Mouse (Mus musculus) liver, embryonic 13.5 days (tissue): Measurements from ENCODE around the gene Ccm2l. TPM values are rescaled to one million over a fixed set of nuclear protein-coding genes. Genes with fewer than 3 reads are reported as not detected.

ENCODE experiments used
- ATAC-seq: fragments of 200-750 bp; cut with Nextera tagmentation; 2 replicates; pipeline ENCODE4 v1.8.0; 2017; ENCODE audit warnings: low read depth, mild to moderate bottlenecking, moderate number of reproducible peaks, moderate library complexity
- DNase-seq: peaks from one replicate; pipeline ENCODE4 v3.0.0; 2022
- H3K27ac ChIP-seq: fragments of 300-500 bp; sonication (generic); 2 replicates; pipeline ENCODE4 v1.5.1; 2015; ENCODE audit warnings: moderate library complexity, mild to moderate bottlenecking, inconsistent platforms
- H3K27me3 ChIP-seq: fragments of 300-500 bp; sonication (generic); 2 replicates; pipeline ENCODE4 v1.6.1; 2015; ENCODE audit warnings: mild to moderate bottlenecking, inconsistent platforms
- H3K36me3 ChIP-seq: fragments of 300-500 bp; sonication (generic); 2 replicates; pipeline ENCODE4 v1.6.1; 2015; ENCODE audit warnings: mild to moderate bottlenecking, inconsistent platforms
- H3K4me1 ChIP-seq: fragments of 300-500 bp; sonication (generic); replicated peaks from 2 replicates; pipeline ENCODE4 v1.6.1; 2015; ENCODE audit warnings: inconsistent platforms
- H3K4me2 ChIP-seq: fragments of 300-500 bp; sonication (generic); 2 replicates; pipeline ENCODE4 v1.6.1; 2015; ENCODE audit warnings: inconsistent platforms, mild to moderate bottlenecking, moderate library complexity
- H3K4me3 ChIP-seq: fragments of 300-500 bp; sonication (generic); replicated peaks from 2 replicates; pipeline ENCODE4 v1.5.1; 2015; ENCODE audit warnings: mild to moderate bottlenecking, inconsistent platforms
- H3K9ac ChIP-seq: fragments of 300-500 bp; sonication (generic); 2 replicates; pipeline ENCODE4 v1.6.1; 2015; ENCODE audit warnings: mild to moderate bottlenecking, inconsistent platforms
- H3K9me3 ChIP-seq: fragments of 300-500 bp; sonication (generic); replicated peaks from 2 replicates; pipeline ENCODE4 v1.6.1; 2016; ENCODE audit warnings: inconsistent platforms
- WGBS: fragments of 180-500 bp; shearing (Covaris S2); methylation state at CpG from one replicate; pipeline ENCODE4 v1.1.7; 2015; ENCODE audit not compliant: insufficient replicate concordance; 5-methylcytosine and 5-hydroxymethylcytosine counted together
- polyA plus RNA-seq: library from polyadenylated mRNA; unstranded; fragments of >200 nt; fragmentation: Nextera tagmentation; extraction: Ambion mirVana; gene quantifications from 2 replicates; pipeline ENCODE4 v1.2.1, GENCODE M21; 2015

The Ccm2l gene
- polyA plus RNA-seq, 1 experiment from 2014 or later = 0.83 TPM

GRCm38 (mm10) chr2:153122701-153123100, 56.9 kb downstream of the Ccm2l start:
- H3K9ac ChIP-seq = no peak overlapping the region
- H3K4me1 ChIP-seq = no peaks in the 10 kb centered on the region
- no peak for DNase-seq
- no peak overlapping the region for H3K27ac ChIP-seq
- no peaks in the 10 kb centered on the region for H3K9me3 ChIP-seq
- no peaks in the 10 kb centered on the region for H3K36me3 ChIP-seq
- H3K27me3 ChIP-seq = no peaks in the 10 kb centered on the region
- no peak overlapping the region for H3K4me2 ChIP-seq
- H3K4me3 ChIP-seq = no peak overlapping the region
- 65% methylated on average over 7 of the region's 7 CpGs for WGBS
- ATAC-seq = no peak

- H3K27ac ChIP-seq = no peak overlapping the region
- 0 out of 2 replicates have a peak, but pooled peaks cover 2% of the 10 kb centered on the region for H3K27me3 ChIP-seq
- H3K4me3 ChIP-seq = no peak overlapping the region
- ATAC-seq = no peak
- no peaks in the 10 kb centered on the region for H3K4me1 ChIP-seq
- 36% methylated on average over 5 of the region's 5 CpGs for WGBS
- H3K9ac ChIP-seq = no peak overlapping the region
- no peaks in the 10 kb centered on the region for H3K9me3 ChIP-seq
- DNase-seq = no peak
- H3K36me3 ChIP-seq = no peaks in the 10 kb centered on the region
- no peak overlapping the region for H3K4me2 ChIP-seq
Observed at GRCm38 (mm10) chr2:153125875-153126274, 60.1 kb downstream of the Ccm2l start.

GRCm38 (mm10) chr2:153131019-153131418, 65.3 kb downstream of the Ccm2l start:
- no peak overlapping the region for H3K4me3 ChIP-seq
- ATAC-seq (no peak), DNase-seq (no peak)
- H3K4me1 ChIP-seq = no peaks in the 10 kb centered on the region
- H3K4me2 ChIP-seq = no peak overlapping the region
- WGBS = 16% methylated on average over 6 of the region's 6 CpGs
- no peaks in the 10 kb centered on the region for H3K9me3 ChIP-seq
- H3K36me3 ChIP-seq = no peaks in the 10 kb centered on the region
- H3K27ac ChIP-seq = no peak overlapping the region
- H3K9ac ChIP-seq = no peak overlapping the region
- 0 out of 2 replicates have a peak, but pooled peaks cover 2% of the 10 kb centered on the region for H3K27me3 ChIP-seq

Other genes starting within 250 kb of the Ccm2l start
- gene Bcl2l1, start 234.2 kb upstream of the Ccm2l start, polyA plus RNA-seq = 148 and 164 TPM in 2 replicates
- gene Tpx2, start 218.0 kb upstream of the Ccm2l start, polyA plus RNA-seq = 59.8 and 79.4 TPM in 2 replicates
- not detected in 2 replicates for gene Mylk2, start 154.6 kb upstream of the Ccm2l start, polyA plus RNA-seq
- 0.16 and 0.20 TPM in 2 replicates for gene Foxs1, start 132.7 kb upstream of the Ccm2l start, polyA plus RNA-seq
- gene Dusp15, start 114.3 kb upstream of the Ccm2l start, polyA plus RNA-seq = not detected in 2 replicates
- 0.15 and 0.35 TPM in 2 replicates for gene Ttll9, start 103.5 kb upstream of the Ccm2l start, polyA plus RNA-seq
- gene Pdrg1, start 50.5 kb upstream of the Ccm2l start, polyA plus RNA-seq = 48.9 and 49.2 TPM in 2 replicates
- gene Xkr7, start 34.1 kb upstream of the Ccm2l start, polyA plus RNA-seq = not detected in 2 replicates
- 7.5 and 7.8 TPM in 2 replicates for gene Hck, start 42.5 kb downstream of the Ccm2l start, polyA plus RNA-seq
- 29.3 and 35.6 TPM in 2 replicates for gene Tm9sf4, start 95.3 kb downstream of the Ccm2l start, polyA plus RNA-seq
- 3.0 and 3.1 TPM in 2 replicates for gene Tspyl3, start 159.5 kb downstream of the Ccm2l start, polyA plus RNA-seq
- 13.6 and 19.5 TPM in 2 replicates for gene Plagl2, start 175.5 kb downstream of the Ccm2l start, polyA plus RNA-seq
- 3.3 and 3.5 TPM in 2 replicates for gene Pofut1, start 175.6 kb downstream of the Ccm2l start, polyA plus RNA-seq
- gene Kif3b, start 225.5 kb downstream of the Ccm2l start, polyA plus RNA-seq = 1.8 and 2.2 TPM in 2 replicates